Mouse (Mus musculus) midbrain, embryonic 14.5 days (tissue): ENCODE data around the gene Piwil4. TPM values are rescaled to one million over a fixed set of nuclear protein-coding genes. Genes with fewer than 3 reads are reported as not detected.
"Not testable (repeated sequence)": the region's sequence is repeated elsewhere in the genome, so short reads cannot be mapped to it uniquely, and the experiment has no call there.

Experiments used
- ATAC-seq: fragments of 200-750 bp; cut with Nextera tagmentation; 2 replicates; pipeline ENCODE4 v1.8.0; 2017; ENCODE audit warnings: moderate number of reproducible peaks, moderate library complexity; ENCODE audit not compliant: low FRiP score, low TSS enrichment
- DNase-seq: peaks from one replicate; pipeline ENCODE4 v3.0.0-alpha.2; 2015
- H3K27ac ChIP-seq: fragments of 300-500 bp; sonication (generic); replicated peaks from 2 replicates; pipeline ENCODE4 v1.5.1; 2014; ENCODE audit warnings: mild to moderate bottlenecking, low read depth, low read length, moderate library complexity
- H3K27me3 ChIP-seq: fragments of 300-500 bp; sonication (generic); 2 replicates; pipeline ENCODE4 v1.6.1; 2014; ENCODE audit warnings: low read length, control low read depth, mixed read lengths; ENCODE audit not compliant: control insufficient read depth, insufficient read depth
- H3K36me3 ChIP-seq: fragments of 300-500 bp; sonication (generic); 2 replicates; pipeline ENCODE4 v1.6.1; 2014; ENCODE audit warnings: low read length, control low read depth; ENCODE audit not compliant: control insufficient read depth, insufficient read depth
- H3K4me1 ChIP-seq: fragments of 300-500 bp; sonication (generic); 2 replicates; pipeline ENCODE4 v1.6.1; 2014; ENCODE audit warnings: mild to moderate bottlenecking, antibody characterized with exemption, low read length, control low read depth; ENCODE audit not compliant: control insufficient read depth, insufficient read depth
- H3K4me2 ChIP-seq: fragments of 300-500 bp; sonication (generic); 2 replicates; pipeline ENCODE4 v1.6.1; 2014; ENCODE audit warnings: mild to moderate bottlenecking, low read length, moderate library complexity
- H3K4me3 ChIP-seq: fragments of 300-500 bp; sonication (generic); replicated peaks from 2 replicates; pipeline ENCODE4 v1.5.1; 2014; ENCODE audit warnings: low read depth, low read length
- H3K9ac ChIP-seq: fragments of 300-500 bp; sonication (generic); replicated peaks from 2 replicates; pipeline ENCODE4 v1.6.1; 2014; ENCODE audit warnings: mild to moderate bottlenecking, low read length, moderate library complexity
- H3K9me3 ChIP-seq: fragments of 300-500 bp; sonication (generic); 2 replicates; pipeline ENCODE4 v1.6.1; 2016; ENCODE audit warnings: low read length, control low read depth, mixed read lengths; ENCODE audit not compliant: control insufficient read depth
- WGBS: fragments of 180-500 bp; shearing (Covaris S2); extraction: QIAGEN DNeasy Blood & Tissue Kit; methylation state at CpG from one replicate; pipeline ENCODE4 v1.1.7; 2014; 5-methylcytosine and 5-hydroxymethylcytosine counted together
- polyA plus RNA-seq: library from polyadenylated mRNA; unstranded; fragments of >200 nt; fragmentation: Nextera tagmentation; extraction: Ambion mirVana; gene quantifications from 2 replicates; pipeline ENCODE4 v1.2.1, GENCODE M21; 2014

Gene Piwil4
- polyA plus RNA-seq, 1 experiment from 2014 or later = 0.41 TPM

DNA sequence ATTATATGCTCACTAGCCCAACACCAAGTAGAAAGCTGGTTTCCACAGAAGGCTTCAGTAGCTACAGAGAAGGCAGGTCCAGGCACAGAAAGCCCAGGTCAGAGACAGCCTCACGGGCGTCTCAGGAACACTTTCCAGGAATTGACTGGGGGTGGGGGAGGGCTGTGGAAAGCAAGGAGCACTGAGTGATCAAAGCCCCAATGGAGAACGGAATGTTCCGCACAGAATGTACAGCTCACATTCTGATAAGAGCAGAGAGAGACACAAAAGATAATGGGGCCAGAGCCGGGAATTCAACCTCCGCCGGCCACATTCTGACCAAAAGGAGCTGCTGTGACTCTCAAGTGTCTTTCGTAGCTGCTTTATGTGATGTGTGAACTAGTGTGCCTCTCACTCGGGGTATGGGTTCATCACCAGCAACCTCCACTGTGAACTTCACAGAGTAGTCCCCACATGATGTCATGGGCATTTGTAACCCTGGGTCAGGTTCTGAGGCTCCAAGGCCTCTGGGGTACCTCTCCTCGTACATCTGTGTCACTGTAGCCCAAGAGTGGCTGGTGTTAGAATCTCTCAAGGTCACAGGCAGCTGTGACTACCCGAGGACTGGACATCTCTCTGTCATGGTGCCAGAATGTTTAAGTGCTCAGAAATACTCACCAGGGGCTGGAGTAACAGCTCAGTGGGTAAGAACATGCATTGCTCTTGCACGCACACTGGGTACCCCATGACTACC, 51.0 kb downstream of the Piwil4 start:
- ATAC-seq = no peak
- Histone ChIP-seq H3K9me3 (no peaks in the 10 kb centered on the region), H3K4me1 (no peaks in the 10 kb centered on the region), H3K27ac (no peak overlapping the region), H3K4me3 (no peak overlapping the region), H3K4me2 (no peak overlapping the region), H3K9ac (no peak overlapping the region), H3K36me3 (no peaks in the 10 kb centered on the region), H3K27me3 (no peaks in the 10 kb centered on the region)
- no peak for DNase-seq
- WGBS = 81% methylated on average over 12 of the region's 12 CpGs

GRCm38 (mm10) chr9:14684363-14684762, 56.2 kb downstream of the Piwil4 start:
- ATAC-seq (no peak), DNase-seq (no peak)
- Histone ChIP-seq H3K4me2 (no peak overlapping the region), H3K4me3 (no peak overlapping the region), H3K27ac (no peak overlapping the region), H3K4me1 (no peaks in the 10 kb centered on the region), H3K9me3 (no peaks in the 10 kb centered on the region), H3K9ac (no peak overlapping the region), H3K36me3 (no peaks in the 10 kb centered on the region), H3K27me3 (no peaks in the 10 kb centered on the region)
- 86% methylated on average over 4 of the region's 4 CpGs for WGBS

DNA sequence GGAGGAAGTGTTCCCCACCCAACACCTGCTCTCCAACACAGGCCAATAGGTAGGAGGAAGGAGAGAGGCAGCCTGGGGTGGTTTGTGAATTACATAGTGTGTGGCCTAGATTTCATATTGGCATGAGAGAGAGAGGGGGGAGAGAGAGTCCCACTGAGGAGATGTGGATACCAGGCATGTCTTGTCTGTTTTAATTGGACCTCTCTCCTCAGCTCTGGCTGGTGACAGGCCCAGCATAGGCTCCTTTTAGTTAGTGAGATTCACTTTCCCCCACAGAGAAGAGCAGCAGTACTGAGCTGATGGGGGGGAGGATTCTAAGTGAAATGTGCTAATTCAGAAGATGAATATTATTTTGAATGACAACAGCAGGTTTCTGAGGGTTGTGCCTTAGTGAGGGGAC, 57.8 kb downstream of the Piwil4 start:
- Histone ChIP-seq H3K4me3 (no peak overlapping the region), H3K4me2 (no peak overlapping the region), H3K36me3 (no peaks in the 10 kb centered on the region), H3K27me3 (no peaks in the 10 kb centered on the region), H3K9ac (no peak overlapping the region), H3K4me1 (no peaks in the 10 kb centered on the region), H3K9me3 (peaks cover 4% of the 10 kb centered on the region; the same call in 1 of the 2 replicates), H3K27ac (no peak overlapping the region)
- DNase-seq = no peak
- ATAC-seq = no peak

GRCm38 (mm10) chr9:14680584-14680983, 59.9 kb downstream of the Piwil4 start:
- Histone ChIP-seq H3K27ac (no peak overlapping the region), H3K4me2 (no peak overlapping the region), H3K9me3 (peaks cover 4% of the 10 kb centered on the region; the same call in 1 of the 2 replicates), H3K27me3 (no peaks in the 10 kb centered on the region), H3K36me3 (no peaks in the 10 kb centered on the region), H3K4me1 (no peaks in the 10 kb centered on the region), H3K4me3 (no peak overlapping the region), H3K9ac (no peak overlapping the region)
- 52% methylated on average over 2 of the region's 2 CpGs for WGBS
- no peak; the same call in 1 of the 2 replicates for ATAC-seq
- DNase-seq = no peak

DNA sequence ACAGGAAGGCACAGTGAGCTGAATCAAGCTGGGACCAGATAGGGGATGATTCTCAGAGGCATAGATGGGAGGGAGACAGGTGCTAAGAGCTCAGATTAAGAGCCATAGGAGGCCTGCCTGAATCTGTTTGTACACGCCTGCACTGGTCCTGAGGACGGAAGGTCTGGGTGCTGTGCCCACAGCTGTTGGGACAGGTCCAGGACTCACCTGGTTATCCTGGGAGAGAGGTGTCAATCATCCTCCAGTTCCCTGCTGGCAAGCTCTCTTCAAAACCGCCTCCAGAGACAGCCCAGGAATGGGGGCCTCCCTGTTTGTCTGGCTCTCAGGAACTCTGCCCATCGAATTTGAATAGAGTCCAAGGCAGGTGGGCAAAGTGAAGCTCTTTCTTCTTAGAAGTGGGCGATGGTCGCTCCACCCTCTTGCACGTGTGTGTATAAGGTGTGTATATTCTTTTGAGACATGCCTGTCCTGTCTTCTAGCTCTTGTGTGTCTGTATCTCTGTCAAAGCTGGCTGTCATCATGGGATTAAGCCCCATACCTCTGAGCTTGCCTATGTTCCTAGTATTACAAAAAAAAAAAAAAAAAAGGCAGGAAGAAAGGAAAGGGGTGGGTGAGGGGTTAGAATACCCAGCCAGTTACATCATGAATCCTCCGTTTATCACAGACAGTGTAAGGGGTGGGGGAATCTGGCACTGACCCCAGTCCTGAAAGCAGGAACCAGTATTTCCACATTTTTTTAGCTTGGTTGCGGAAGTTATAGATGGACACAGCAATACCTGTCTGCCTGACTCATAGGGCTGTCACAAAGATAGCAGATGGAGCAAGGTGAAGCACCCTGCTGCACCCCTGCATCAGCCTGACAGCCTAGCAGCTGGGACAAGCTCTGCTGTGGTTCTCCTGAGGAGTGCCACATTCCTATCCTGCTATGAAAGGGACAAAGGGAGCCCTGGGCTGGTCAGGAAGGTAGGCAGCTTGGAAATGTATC, 64.5 kb downstream of the Piwil4 start:
- Histone ChIP-seq H3K4me2 (no peak overlapping the region), H3K36me3 (no peaks in the 10 kb centered on the region), H3K9me3 (peaks cover 4% of the 10 kb centered on the region; the same call in 1 of the 2 replicates), H3K27ac (no peak overlapping the region), H3K27me3 (no peaks in the 10 kb centered on the region), H3K4me3 (no peak overlapping the region), H3K9ac (no peak overlapping the region), H3K4me1 (no peaks in the 10 kb centered on the region)
- ATAC-seq (no peak), DNase-seq (no peak)
- 64% methylated on average over 9 of the region's 9 CpGs for WGBS

GRCm38 (mm10) chr9:14674506-14674905, 66.0 kb downstream of the Piwil4 start:
- Histone ChIP-seq H3K4me1 (no peaks in the 10 kb centered on the region), H3K4me3 (no peak overlapping the region), H3K27ac (no peak overlapping the region), H3K9ac (no peak overlapping the region), H3K36me3 (no peaks in the 10 kb centered on the region), H3K9me3 (peaks cover 4% of the 10 kb centered on the region; the same call in 1 of the 2 replicates), H3K4me2 (no peak overlapping the region), H3K27me3 (no peaks in the 10 kb centered on the region)
- ATAC-seq = no peak
- no peak for DNase-seq
- 91% methylated on average over 8 of the region's 8 CpGs for WGBS

DNA sequence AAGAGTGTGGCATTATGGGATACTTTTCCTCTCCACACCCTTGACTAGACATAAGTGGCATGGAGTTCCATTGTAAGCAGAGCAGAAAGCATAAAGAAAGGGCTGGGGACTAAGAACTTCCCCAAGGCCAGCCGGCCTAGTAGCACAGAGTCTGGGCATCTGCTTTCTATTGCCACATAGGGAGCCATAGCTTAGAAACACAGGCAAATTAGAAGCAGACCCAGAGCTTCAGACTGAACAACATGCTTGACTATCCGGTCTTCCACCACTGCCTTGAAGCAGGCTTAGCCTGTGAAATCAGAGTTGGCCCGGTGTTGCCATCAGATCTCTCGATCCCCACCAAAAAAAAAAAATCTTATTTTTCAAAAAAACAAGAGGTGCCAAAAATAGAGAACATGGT, 67.4 kb downstream of the Piwil4 start:
- no peak overlapping the region for H3K9ac ChIP-seq
- no peaks in the 10 kb centered on the region for H3K36me3 ChIP-seq
- no peaks in the 10 kb centered on the region for H3K27me3 ChIP-seq
- H3K4me3 ChIP-seq = no peak overlapping the region
- WGBS = 86% methylated on average over 4 of the region's 4 CpGs
- ATAC-seq (no peak), DNase-seq (no peak)
- no peaks in the 10 kb centered on the region for H3K9me3 ChIP-seq
- no peak overlapping the region for H3K4me2 ChIP-seq
- H3K27ac ChIP-seq = no peak overlapping the region
- no peaks in the 10 kb centered on the region for H3K4me1 ChIP-seq

DNA sequence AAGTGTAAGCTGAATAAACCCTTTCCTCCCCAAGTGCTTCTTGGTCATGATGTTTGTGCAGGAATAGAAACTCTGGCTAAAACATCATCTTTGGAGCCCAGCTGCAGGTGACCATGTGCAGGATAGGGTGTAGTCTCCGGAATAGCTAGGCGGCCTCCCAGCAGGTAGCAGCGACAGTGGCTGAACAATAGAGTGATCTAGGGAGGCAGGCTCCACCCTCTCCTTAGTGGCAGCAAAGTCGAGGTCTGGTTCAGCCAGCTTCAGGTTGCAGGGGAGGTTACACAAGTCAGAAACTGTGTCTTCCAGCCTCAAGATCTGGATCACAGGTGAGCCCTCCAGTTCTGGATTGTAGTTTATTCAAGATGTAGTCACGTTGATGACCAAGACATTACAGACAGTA, 68.6 kb downstream of the Piwil4 start:
- H3K9me3 ChIP-seq, H3K36me3 ChIP-seq, H3K4me3 ChIP-seq, H3K4me2 ChIP-seq, H3K27ac ChIP-seq, H3K27me3 ChIP-seq, ATAC-seq, H3K9ac ChIP-seq, H3K4me1 ChIP-seq, DNase-seq: not testable (repeated sequence)
- WGBS = 35% methylated on average over 5 of the region's 5 CpGs
